Mouse (Mus musculus): ENCODE data around the gene Slc16a1. TPM values are rescaled to one million over a fixed set of nuclear protein-coding genes. Genes with fewer than 3 reads are reported as not detected.

Slc16a1 gene
- 23.1 TPM for polyA plus RNA-seq (2017; shearing (Covaris generic))

DNA sequence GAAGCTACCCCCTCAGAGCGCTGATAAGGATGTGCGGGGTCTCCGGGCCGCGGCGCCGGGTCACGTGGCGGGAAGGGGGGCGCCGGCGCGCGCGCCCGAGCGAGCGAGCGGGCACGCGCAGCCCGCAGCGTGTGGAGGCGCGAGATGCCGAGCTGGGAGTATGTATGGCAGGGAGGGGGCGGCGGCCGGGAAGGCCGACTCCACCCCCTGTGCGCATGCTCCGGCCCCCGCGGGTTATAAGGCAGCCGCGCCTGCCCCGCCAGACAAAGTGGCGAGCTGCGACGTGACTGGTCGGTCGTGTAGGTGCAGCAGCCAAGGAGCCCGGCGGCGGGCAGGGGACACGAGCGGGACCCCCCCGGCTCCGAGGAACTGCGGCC lies at the start of gene Slc16a1:
Gene Slc16a1, plus strand, starts transcription at position 266 of the 377 bp plus-strand sequence.

Other genes starting within 250 kb of the Slc16a1 start
- 11.3 TPM for gene Lrig2, start 126.8 kb upstream of the Slc16a1 start, polyA plus RNA-seq (2017; shearing (Covaris generic))
- gene Ppm1j, start 142.4 kb downstream of the Slc16a1 start, polyA plus RNA-seq (2017; shearing (Covaris generic)) = 62.9 TPM
- 1.2 TPM for gene Fam19a3, start 143.2 kb downstream of the Slc16a1 start, polyA plus RNA-seq (2017; shearing (Covaris generic))
- 13.8 TPM for gene Rhoc, start 149.7 kb downstream of the Slc16a1 start, polyA plus RNA-seq (2017; shearing (Covaris generic))
- gene Mov10, start 179.9 kb downstream of the Slc16a1 start, polyA plus RNA-seq (2017; shearing (Covaris generic)) = 55.2 TPM
- 47.8 TPM for gene St7l, start 225.3 kb downstream of the Slc16a1 start, polyA plus RNA-seq (2017; shearing (Covaris generic))
- gene Capza1, start 225.8 kb downstream of the Slc16a1 start, polyA plus RNA-seq (2017; shearing (Covaris generic)) = 569 TPM

All from activated CD4-positive, CD25-positive, alpha-beta regulatory T cell, adult 9 weeks (primary cell).